9 mouse cellular contexts compared by ENCODE assay signal in the genomic region with DNA sequence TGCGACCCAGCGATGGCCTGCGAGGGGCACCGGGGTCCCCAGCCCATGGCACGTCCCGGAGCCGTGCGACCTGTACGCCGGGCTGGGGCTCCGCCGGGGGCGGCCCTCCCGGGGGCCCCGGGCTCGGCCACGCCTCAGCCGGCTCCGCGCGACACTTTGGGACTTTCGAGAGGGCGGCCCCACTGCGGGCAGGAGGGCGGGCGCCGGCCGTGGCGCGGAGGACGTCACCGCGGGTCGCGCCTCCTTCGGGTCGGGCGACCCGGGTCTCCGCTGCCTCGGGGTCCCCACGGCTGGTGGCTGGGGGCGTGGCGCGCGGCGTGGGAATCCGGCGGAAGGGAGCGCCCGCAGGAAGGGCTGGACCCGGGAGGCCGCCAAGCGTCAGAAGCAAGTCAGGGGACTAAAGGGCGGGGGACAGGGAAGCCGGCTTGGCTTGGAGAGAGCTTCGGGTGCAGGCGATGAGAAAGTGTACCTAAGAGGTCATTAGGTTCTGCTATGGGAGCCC.
DNase-seq lines count a peak whose midpoint lies in the region; ATAC-seq and TF ChIP-seq lines count a peak whose summit lies in the region.
"Had no signal": no experiment of that assay in that cellular context is flagged by ENCODE, and none has a peak within 500 bp of the region (broad histone marks: within the 10 kb centered on the region; RNA-seq: fewer than 3 reads in every experiment).

No protein-coding gene starts in this region.

- 1% methylated on average over 58 of the region's 58 CpGs for WGBS in cerebellum, adult 2 months
- WGBS in lung, embryonic 15.5 days, result under 1% methylated on average over 53 of the region's 58 CpGs
- under 1% methylated on average over 58 of the region's 58 CpGs for WGBS in midbrain, embryonic 11.5 days

- no peak for TF ChIP-seq CTCF in cerebellum, adult 2 months (IDR thresholded peaks at IDR 0.05; ENCODE audit: borderline replicate concordance, insufficient read depth, low read depth, low read length)

- no peaks in the 10 kb centered on the region for H3K27me3 ChIP-seq in cerebellum, adult 2 months (ENCODE audit: control insufficient read depth, insufficient read depth, low read length)
- H3K27me3 ChIP-seq in lung, embryonic 15.5 days, result peaks cover 33% of the 10 kb centered on the region
- peaks cover 10% of the 10 kb centered on the region for H3K27me3 ChIP-seq in midbrain, embryonic 11.5 days (ENCODE audit: control insufficient read depth, insufficient read depth, low read length)

- no peaks in the 10 kb centered on the region for H3K9me3 ChIP-seq in lung, embryonic 15.5 days
- no peaks in the 10 kb centered on the region for H3K9me3 ChIP-seq in midbrain, embryonic 11.5 days (ENCODE audit: control insufficient read depth, low read length)

- no peak for TF ChIP-seq POLR2A in cerebellum, adult 2 months (IDR thresholded peaks at IDR 0.05; ENCODE audit: borderline replicate concordance, insufficient read depth, low read length)

- no peak; the same call in 1 of the 2 replicates for ATAC-seq in cerebellum, adult (ENCODE audit: insufficient number of reproducible peaks, low FRiP score, low TSS enrichment)
- ATAC-seq in lung, embryonic 15.5 days (ENCODE audit: borderline replicate concordance, extremely low read depth, low FRiP score, low TSS enrichment), result peak; percentile 42; the same call in 1 of the 2 replicates
- ATAC-seq in midbrain, embryonic 11.5 days (ENCODE audit: low FRiP score), result peak; percentile 86
- no peak for ATAC-seq in megakaryocyte-erythroid progenitor cell, adult 5-6 weeks (replicated peaks; ENCODE audit: low FRiP score, low TSS enrichment, poor library complexity, severe bottlenecking)

- no peaks in the 10 kb centered on the region for H3K36me3 ChIP-seq in lung, embryonic 15.5 days
- no peaks in the 10 kb centered on the region for H3K36me3 ChIP-seq in midbrain, embryonic 11.5 days (ENCODE audit: control insufficient read depth, insufficient read depth, low read length)

- H3K4me3 ChIP-seq in cerebellum, adult 2 months (replicated peaks; ENCODE audit: insufficient read depth, low read depth, low read length), result peak overlapping the region; percentile 32
- peak overlapping the region; percentile 49 for H3K4me3 ChIP-seq in lung, embryonic 15.5 days
- peak overlapping the region; percentile 62 for H3K4me3 ChIP-seq in midbrain, embryonic 11.5 days (ENCODE audit: low read depth, low read length)
- H3K4me3 ChIP-seq: myocyte had no signal

- no peak overlapping the region for H3K9ac ChIP-seq in lung, embryonic 15.5 days
- H3K9ac ChIP-seq in midbrain, embryonic 11.5 days (ENCODE audit: low read length), result peak overlapping the region; percentile 47

- H3K4me2 ChIP-seq in lung, embryonic 15.5 days, result peak overlapping the region; percentile 96
- peak overlapping the region; percentile 99 for H3K4me2 ChIP-seq in midbrain, embryonic 11.5 days

- DNase-seq in cerebellum, adult 2 months, result peak in 1 of 2 experiments; percentile 21
- no peak for DNase-seq in lung, postnatal 36 days
- DNase-seq in heart, postnatal 4 days, result peak; percentile 4
- DNase-seq in midbrain, embryonic 11.5 days (ENCODE audit: low spot score, missing footprints), result peak; percentile 84
- DNase-seq in urinary bladder, postnatal 36 days (ENCODE audit: low spot score in 2 of 2), result no peak

- no peak overlapping the region for H3K27ac ChIP-seq in cerebellum, adult 2 months (ENCODE audit: insufficient read depth, low read length)
- H3K27ac ChIP-seq in lung, embryonic 15.5 days, result no peak overlapping the region
- H3K27ac ChIP-seq in midbrain, embryonic 11.5 days (ENCODE audit: low read depth, low read length), result no peak overlapping the region

- no peaks in the 10 kb centered on the region for H3K4me1 ChIP-seq in cerebellum, adult 2 months (ENCODE audit: control insufficient read depth, insufficient read depth, low read length)
- peaks cover 11% of the 10 kb centered on the region; the same call in 1 of the 2 replicates for H3K4me1 ChIP-seq in lung, embryonic 15.5 days
- H3K4me1 ChIP-seq in midbrain, embryonic 11.5 days (ENCODE audit: control insufficient read depth, insufficient read depth, low read length), result no peaks in the 10 kb centered on the region; the same call in 1 of the 2 replicates

Comparison
In these comparisons a context has a peak if more than half of its experiments do, and no peak if none do; other contexts are left out.
1. DNase-seq: peak in heart, postnatal 4 days (single experiment) and midbrain, embryonic 11.5 days (single experiment); none in lung, postnatal 36 days (single experiment) and urinary bladder, postnatal 36 days (0 of 2).
2. ATAC-seq: peak in lung, embryonic 15.5 days (single experiment) and midbrain, embryonic 11.5 days (single experiment); none in cerebellum, adult (single experiment) and megakaryocyte-erythroid progenitor cell, adult 5-6 weeks (single experiment).
3. Peak in every context shown above with its lines, with median percentiles within 50 percentile points of each other: H3K4me3 ChIP-seq.